Mouse (Mus musculus) v-Abl transformed pro-B cells (cell line): Measurements from ENCODE around the gene Defb10.
"Not testable (repeated sequence)": the region's sequence is repeated elsewhere in the genome, so short reads cannot be mapped to it uniquely, and the experiment has no call there.

Source experiments
- in situ Hi-C, 2 experiments: fragments of 400-800 bp; cut with MboI; formaldehyde crosslinking; loops; one replicate each; pipeline ENCODE4 v1.15.1; 2025; ENCODE audit not compliant: unreplicated experiment in 2 of 2

The Defb10 gene

DNA sequence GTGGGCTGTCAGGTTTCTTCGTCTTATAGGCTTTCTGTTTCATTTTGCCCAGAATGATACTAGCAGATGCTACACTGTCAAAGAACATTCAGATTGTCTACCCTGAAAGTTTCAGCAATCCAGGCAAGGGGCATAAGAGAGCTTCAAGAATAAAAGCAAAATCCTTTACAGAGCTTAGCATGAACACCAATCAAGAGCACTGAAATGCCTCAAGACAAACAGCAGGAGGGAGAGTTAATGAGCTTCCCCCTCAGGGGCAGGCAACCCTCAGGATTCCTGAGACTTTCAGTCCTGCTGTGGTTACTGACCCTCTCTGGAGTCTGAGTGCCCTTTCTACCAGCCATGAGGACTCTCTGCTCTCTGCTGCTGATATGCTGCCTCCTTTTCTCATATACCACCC, at the start of gene Defb10:
Gene Defb10, plus strand, starts transcription at position 316 of the 400 bp plus-strand sequence.
- in situ Hi-C loops, result not testable (repeated sequence)

DNA sequence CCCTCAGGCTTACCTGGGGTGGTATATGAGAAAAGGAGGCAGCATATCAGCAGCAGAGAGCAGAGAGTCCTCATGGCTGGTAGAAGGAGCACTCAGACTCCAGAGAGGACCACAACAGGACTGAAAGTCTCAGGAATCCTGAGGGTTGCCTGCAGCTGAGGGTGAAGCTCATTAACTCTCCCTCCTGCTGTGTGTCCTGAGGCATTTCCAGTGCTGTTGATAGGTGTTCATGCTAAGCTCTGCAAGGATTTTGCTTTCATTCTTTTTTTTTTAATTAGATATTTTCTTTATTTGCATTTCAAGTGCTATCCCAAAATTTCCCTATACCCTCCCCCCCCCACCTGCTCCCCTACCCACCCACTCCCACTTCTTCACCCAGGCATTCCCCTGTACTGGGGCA, 26.6 kb downstream of the Defb10 start, which contains the start of gene Defb9:
Gene Defb9, minus strand, starts transcription at position 101 of the 400 bp plus-strand sequence.
- in situ Hi-C loops, result not testable (repeated sequence)

DNA sequence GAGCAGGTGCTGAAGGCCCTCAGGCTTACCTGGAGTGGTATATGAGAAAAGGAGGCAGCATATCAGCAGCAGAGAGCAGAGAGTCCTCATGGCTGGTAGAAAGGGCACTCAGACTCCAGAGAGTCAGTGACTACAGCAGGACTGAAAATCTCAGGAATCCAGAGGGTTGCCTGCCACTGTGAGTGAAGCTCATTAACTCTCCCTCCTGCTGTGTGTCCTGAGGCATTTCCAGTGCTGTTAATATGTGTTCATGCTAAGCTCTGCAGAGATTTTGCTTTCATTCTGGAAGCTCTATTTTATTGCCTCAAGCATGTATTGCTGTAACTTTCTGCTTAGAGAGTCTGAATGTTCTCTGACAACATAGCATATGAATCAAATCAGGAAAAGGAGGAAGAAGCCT, 47.6 kb downstream of the Defb10 start, which contains the start of gene Defb11:
Gene Defb11, minus strand, starts transcription at position 123 of the 400 bp plus-strand sequence.
- in situ Hi-C loops, result not testable (repeated sequence)
